Mouse (Mus musculus): ENCODE results near the gene Zcchc2.

GRCm38 (mm10) chr1:106065679-106066078 is 75.5 kb downstream of the Zcchc2 start:
- TF ChIP-seq CTCF (IDR thresholded peaks at IDR 0.05; ENCODE audit: control insufficient read depth, insufficient read depth, insufficient read length) (no peak), CEBPB (IDR thresholded peaks at IDR 0.05; ENCODE audit: low read depth) (no peak)
